Mouse (Mus musculus) spleen, postnatal 36 days (tissue): Measurements from ENCODE around the gene Actn4.
A peak's percentile ranks its signal among the peaks of the same experiment; 100 is the strongest.

Experiments used
- DNase-seq, 2 experiments: peaks; one replicate each; pipeline ENCODE4 v3.0.0; 2022; ENCODE audit warnings: low spot score in 2 of 2, mixed read lengths in 1 of 2

Gene Actn4

GRCm38 (mm10) chr7:28924802-28925201 lies 37.3 kb downstream of the Actn4 start:
- DNase-seq = no peak

- DNase-seq = no peak
Observed at GRCm38 (mm10) chr7:28923865-28924291, 38.3 kb downstream of the Actn4 start.

DNA sequence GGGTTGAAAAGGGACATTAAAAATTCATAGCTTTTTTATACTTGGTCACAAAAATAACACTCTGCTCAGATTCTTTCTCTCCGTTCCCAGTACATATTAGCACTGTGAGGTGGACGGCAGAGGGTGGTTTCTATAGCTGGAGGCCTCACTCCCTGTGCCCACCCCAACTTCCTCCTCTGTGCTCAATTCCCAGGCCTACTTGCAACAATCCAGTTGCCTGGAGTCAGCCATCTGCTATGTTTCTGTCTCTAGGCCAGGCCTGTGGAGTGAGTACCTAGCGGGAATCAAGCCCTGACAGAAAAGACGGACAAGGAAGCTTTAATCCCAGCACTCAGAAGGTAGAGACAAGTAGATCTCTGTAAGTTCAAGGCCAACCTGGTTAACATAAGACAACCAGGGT lies 39.5 kb downstream of the Actn4 start:
- DNase-seq = no peak

- no peak for DNase-seq
Observed at GRCm38 (mm10) chr7:28921722-28922465, 40.2 kb downstream of the Actn4 start.

- DNase-seq = no peak
Observed at GRCm38 (mm10) chr7:28921178-28921577, 41.0 kb downstream of the Actn4 start.

GRCm38 (mm10) chr7:28919815-28920214 lies 42.3 kb downstream of the Actn4 start:
- DNase-seq = peak; percentile 29 to 42

GRCm38 (mm10) chr7:28918540-28918939 lies 43.6 kb downstream of the Actn4 start:
- no peak for DNase-seq

- DNase-seq = peak; percentile 17 to 22
Observed at GRCm38 (mm10) chr7:28917503-28918426, 44.4 kb downstream of the Actn4 start.

- no peak for DNase-seq
Observed at GRCm38 (mm10) chr7:28916491-28916890, 45.6 kb downstream of the Actn4 start.

DNA sequence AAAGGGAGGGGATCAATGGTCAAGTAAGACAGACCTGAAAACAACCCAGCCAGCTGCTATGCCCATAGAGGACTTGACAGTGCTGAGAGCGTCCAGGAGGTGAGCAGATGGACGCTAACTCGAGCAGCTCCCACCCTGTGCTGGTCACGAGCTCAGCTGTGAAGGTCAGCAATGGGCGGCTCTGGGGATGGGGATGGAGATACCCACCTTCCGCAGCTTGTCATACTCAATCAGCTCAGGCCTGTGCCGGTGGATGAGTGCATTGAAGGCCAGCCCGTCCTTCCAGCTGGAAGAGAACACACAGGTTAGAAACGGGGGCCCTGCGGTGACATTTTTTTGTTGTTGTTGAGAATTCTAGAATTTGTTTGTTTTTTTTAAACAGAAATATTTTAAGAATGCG lies 49.0 kb downstream of the Actn4 start:
- no peak for DNase-seq

DNA sequence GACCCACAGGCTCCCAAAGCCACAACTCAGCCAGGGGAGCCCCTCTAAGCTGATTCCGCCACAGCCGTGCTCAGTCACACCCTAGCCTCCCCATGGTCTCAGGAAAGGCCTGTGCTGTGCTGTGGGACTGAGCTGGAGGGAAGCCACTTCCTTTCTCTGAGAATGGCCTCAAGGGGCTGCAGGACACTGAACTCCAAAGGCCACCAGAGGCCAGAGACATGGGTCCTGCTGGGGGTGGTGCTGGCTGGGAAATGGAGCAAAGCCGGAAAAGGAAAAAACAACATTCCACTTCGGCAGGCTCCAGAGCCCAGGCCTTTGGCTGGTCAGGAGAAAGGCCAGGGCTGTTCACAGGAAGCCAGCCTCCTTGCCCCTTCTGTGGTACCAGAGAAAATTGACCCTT lies 50.5 kb downstream of the Actn4 start:
- DNase-seq = peak; percentile 18 to 20

- DNase-seq = no peak
Observed at GRCm38 (mm10) chr7:28907195-28907594, 54.9 kb downstream of the Actn4 start.

- no peak for DNase-seq
Observed at GRCm38 (mm10) chr7:28903778-28904177, 58.4 kb downstream of the Actn4 start.

DNA sequence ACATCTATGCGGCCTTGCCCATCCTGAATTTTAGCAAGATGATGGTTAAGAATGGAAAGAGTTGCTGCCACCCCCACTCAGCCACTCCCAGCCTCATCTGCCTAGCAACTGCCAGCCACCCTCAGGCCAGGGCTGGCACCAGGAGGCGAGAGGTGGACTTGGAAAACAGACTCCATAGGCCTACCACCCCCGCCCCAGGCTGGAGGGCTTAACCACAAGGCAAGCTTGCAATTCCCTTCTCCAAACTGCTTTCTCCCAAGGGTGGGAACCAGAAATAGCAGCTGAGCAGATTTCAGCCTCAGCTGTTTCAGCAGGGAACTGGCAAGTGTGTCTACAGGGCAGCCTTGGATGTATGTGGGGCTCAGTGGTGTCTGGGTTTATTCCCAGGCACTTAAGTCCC lies 59.3 kb downstream of the Actn4 start:
- DNase-seq = no peak

GRCm38 (mm10) chr7:28902180-28902579 lies 60.0 kb downstream of the Actn4 start:
- no peak for DNase-seq

DNA sequence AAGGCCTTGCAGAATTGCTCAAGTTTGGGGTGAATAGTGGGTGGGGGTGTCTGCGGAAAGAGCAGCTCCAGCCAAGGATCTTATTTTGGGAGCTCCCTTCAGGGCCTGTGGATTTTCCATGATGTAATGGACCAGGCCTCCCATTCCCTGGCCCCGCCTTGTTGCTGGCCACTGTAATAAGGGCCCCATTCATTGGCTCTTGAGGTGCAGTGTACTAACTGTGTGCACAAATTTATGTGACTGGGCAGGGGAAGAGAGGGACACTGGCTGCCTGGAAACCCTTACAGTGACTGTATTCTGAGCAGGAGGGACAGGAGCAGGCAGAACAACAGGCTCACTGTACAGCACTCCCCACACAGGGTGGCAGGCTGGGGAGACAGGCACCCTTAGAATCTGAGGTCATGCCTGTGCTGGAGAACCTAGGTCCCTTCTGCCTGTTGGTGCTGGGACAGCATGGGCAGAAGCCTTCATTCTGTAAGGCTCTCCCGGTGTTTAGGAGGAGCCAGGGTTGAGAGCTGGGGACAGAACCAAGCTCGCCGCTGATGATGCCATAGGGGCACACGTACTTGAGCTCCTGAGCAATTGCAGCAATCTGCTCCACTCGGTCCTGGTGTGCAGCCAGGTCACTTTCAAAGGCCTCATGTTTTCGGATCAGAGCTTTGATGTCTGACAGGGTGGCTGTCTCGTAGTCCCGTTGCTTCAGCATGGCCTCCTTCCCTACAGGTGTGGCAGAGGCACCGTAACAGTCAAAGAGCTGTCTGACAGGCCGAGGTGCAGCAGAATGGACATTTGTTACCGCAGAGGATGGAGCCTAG lies 60.6 kb downstream of the Actn4 start:
- no peak for DNase-seq

GRCm38 (mm10) chr7:28899972-28900371 lies 62.2 kb downstream of the Actn4 start:
- DNase-seq = no peak

GRCm38 (mm10) chr7:28897661-28898060 lies 64.5 kb downstream of the Actn4 start:
- DNase-seq = no peak

DNA sequence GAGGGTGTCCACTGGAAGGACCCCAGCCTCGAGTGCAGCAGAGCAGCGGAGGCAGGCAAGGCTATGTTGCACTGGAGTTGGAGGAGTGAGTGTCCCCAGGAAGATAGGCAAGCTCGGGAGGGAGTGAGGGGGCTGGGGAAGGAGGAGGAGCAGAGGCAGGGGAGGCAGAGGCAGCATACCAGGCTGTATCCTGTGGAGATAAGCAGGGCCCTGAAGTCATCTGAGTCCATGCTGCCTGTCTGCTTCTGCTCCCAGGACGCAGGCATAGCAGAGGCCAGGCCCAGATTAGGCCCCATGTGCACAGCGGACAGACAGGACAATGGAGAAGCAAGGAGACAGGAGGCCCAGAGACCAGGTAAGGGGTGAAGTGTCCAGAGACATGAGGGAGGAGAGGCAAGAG lies 67.2 kb downstream of the Actn4 start:
- no peak for DNase-seq

DNA sequence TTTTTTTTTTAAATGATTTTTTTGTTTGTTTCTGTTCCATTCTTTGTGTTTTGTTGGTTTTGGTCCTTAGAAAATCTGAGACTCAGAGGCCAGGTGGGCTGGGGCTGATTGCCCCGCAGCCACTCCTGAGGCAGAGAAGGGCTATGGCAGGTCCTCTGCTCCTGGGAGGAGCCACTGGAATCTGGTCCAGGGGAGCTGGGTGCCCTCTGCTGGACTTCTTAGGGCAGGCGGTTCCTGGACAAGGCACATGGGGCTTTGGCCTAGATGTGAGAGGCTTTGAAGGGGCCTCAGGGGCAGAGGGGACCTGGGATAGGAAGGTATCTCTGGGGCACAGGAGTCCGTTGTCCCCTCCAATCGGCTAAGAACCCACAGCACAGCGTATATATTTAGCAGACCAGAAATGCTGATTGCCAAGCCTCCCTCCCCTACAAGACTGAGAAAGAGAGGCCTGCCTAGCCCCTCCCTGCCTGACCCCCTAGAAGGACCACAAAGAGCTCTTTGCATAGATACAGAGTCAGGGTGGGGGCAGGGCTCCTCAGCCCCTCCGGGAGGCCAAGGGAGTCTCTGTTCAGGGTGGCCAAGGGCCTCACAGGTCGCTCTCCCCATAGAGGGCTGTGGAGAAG lies 68.4 kb downstream of the Actn4 start:
- no peak for DNase-seq

GRCm38 (mm10) chr7:28892601-28893000 lies 69.5 kb downstream of the Actn4 start:
- no peak for DNase-seq
